Mouse (Mus musculus): Measurements from ENCODE around the gene Mindy3.
"Not testable (repeated sequence)": the region's sequence is repeated elsewhere in the genome, so short reads cannot be mapped to it uniquely, and the experiment has no call there.

GRCm38 (mm10) chr2:12423426-12423825 is 4.2 kb upstream of the Mindy3 start:
- TF ChIP-seq CTCF (IDR thresholded peaks at IDR 0.05; ENCODE audit: extremely low read depth, insufficient read depth, insufficient read length, insufficient replicate concordance); POLR2A (IDR thresholded peaks at IDR 0.05; ENCODE audit: low read depth, low read length): not testable (repeated sequence)

All from spleen, adult 2 months (tissue).